Mouse (Mus musculus): ENCODE measurements around the gene Tnxb. TPM values are rescaled to one million over a fixed set of nuclear protein-coding genes. Genes with fewer than 3 reads are reported as not detected.
A peak's percentile ranks its signal among the peaks of the same experiment; 100 is the strongest.

Tnxb gene
- polyA plus RNA-seq, 1 experiment from 2014 or later = 0.26 TPM

- peaks cover 18% of the 10 kb centered on the region; the same call in 1 of the 2 replicates for H3K4me1 ChIP-seq (replicated peaks; ENCODE audit: insufficient read depth, low read length)
- TF ChIP-seq CTCF (IDR thresholded peaks at IDR 0.05; ENCODE audit: low read depth) = no peak
- no peak overlapping the region for H3K27ac ChIP-seq
- no peak overlapping the region for H3K4me3 ChIP-seq (replicated peaks; ENCODE audit: low read depth, low read length)
- no peaks in the 10 kb centered on the region for H3K36me3 ChIP-seq (ENCODE audit: insufficient read depth, low read length)
- ATAC-seq (replicated peaks; ENCODE audit: low FRiP score, low read depth) (no peak), DNase-seq (ENCODE audit: low spot score) (no peak)
- H3K9me3 ChIP-seq (replicated peaks; ENCODE audit: low read length) = no peaks in the 10 kb centered on the region
- no peak overlapping the region for H3K9ac ChIP-seq (ENCODE audit: low read depth, low read length)
- H3K27me3 ChIP-seq (ENCODE audit: insufficient read depth, low read length) = no peaks in the 10 kb centered on the region; the same call in 1 of the 2 replicates
- WGBS = 75% methylated on average over 7 of the region's 7 CpGs
- no peak overlapping the region for H3K4me2 ChIP-seq (ENCODE audit: low read length)
Observed at GRCm38 (mm10) chr17:34664472-34664871, 5.9 kb upstream of the Tnxb start.

- ATAC-seq (replicated peaks; ENCODE audit: low FRiP score, low read depth) (peak; percentile 33; the same call in 1 of the 2 replicates), DNase-seq (ENCODE audit: low spot score) (peak; percentile 43)
- H3K27ac ChIP-seq = no peak overlapping the region
Observed at GRCm38 (mm10) chr17:34671151-34672066, 1.1 kb downstream of the Tnxb start.

GRCm38 (mm10) chr17:34672246-34672792 is 2.0 kb downstream of the Tnxb start:
- no peak for ATAC-seq (replicated peaks; ENCODE audit: low FRiP score, low read depth)
- no peak overlapping the region for H3K27ac ChIP-seq
- no peak for DNase-seq (ENCODE audit: low spot score)
- no peaks in the 10 kb centered on the region for H3K9me3 ChIP-seq (replicated peaks; ENCODE audit: low read length)
- H3K4me2 ChIP-seq (ENCODE audit: low read length) = peak overlapping the region; percentile 50
- no peaks in the 10 kb centered on the region for H3K36me3 ChIP-seq (ENCODE audit: insufficient read depth, low read length)
- TF ChIP-seq CTCF (IDR thresholded peaks at IDR 0.05; ENCODE audit: low read depth) = no peak
- H3K9ac ChIP-seq (ENCODE audit: low read depth, low read length) = no peak overlapping the region
- 37% methylated on average over 49 of the region's 49 CpGs for WGBS
- H3K27me3 ChIP-seq (ENCODE audit: insufficient read depth, low read length) = peaks cover 32% of the 10 kb centered on the region
- peaks cover 13% of the 10 kb centered on the region; the same call in 1 of the 2 replicates for H3K4me1 ChIP-seq (replicated peaks; ENCODE audit: insufficient read depth, low read length)
- peak overlapping the region; percentile 29 for H3K4me3 ChIP-seq (replicated peaks; ENCODE audit: low read depth, low read length)

More at GRCm38 (mm10) chr17:34671151-34672066, 1.1 kb downstream of the Tnxb start:
- Histone ChIP-seq H3K36me3 (ENCODE audit: insufficient read depth, low read length) (no peaks in the 10 kb centered on the region), H3K27me3 (ENCODE audit: insufficient read depth, low read length) (peaks cover 32% of the 10 kb centered on the region), H3K9ac (ENCODE audit: low read depth, low read length) (no peak overlapping the region), H3K9me3 (replicated peaks; ENCODE audit: low read length) (no peaks in the 10 kb centered on the region), H3K4me1 (replicated peaks; ENCODE audit: insufficient read depth, low read length) (peaks cover 13% of the 10 kb centered on the region; the same call in 1 of the 2 replicates), H3K4me3 (replicated peaks; ENCODE audit: low read depth, low read length) (peak overlapping the region; percentile 29), H3K4me2 (ENCODE audit: low read length) (peak overlapping the region; percentile 50)
- TF ChIP-seq CTCF (IDR thresholded peaks at IDR 0.05; ENCODE audit: low read depth) = peak; percentile 42
- WGBS = 10% methylated on average over 93 of the region's 93 CpGs

- Histone ChIP-seq H3K4me3 (replicated peaks; ENCODE audit: low read depth, low read length) (no peak overlapping the region), H3K4me1 (replicated peaks; ENCODE audit: insufficient read depth, low read length) (peaks cover 13% of the 10 kb centered on the region; the same call in 1 of the 2 replicates), H3K9me3 (replicated peaks; ENCODE audit: low read length) (no peaks in the 10 kb centered on the region), H3K27ac (no peak overlapping the region), H3K27me3 (ENCODE audit: insufficient read depth, low read length) (peaks cover 33% of the 10 kb centered on the region), H3K4me2 (ENCODE audit: low read length) (no peak overlapping the region), H3K36me3 (ENCODE audit: insufficient read depth, low read length) (no peaks in the 10 kb centered on the region), H3K9ac (ENCODE audit: low read depth, low read length) (no peak overlapping the region)
- 86% methylated on average over 7 of the region's 7 CpGs for WGBS
- no peak for ATAC-seq (replicated peaks; ENCODE audit: low FRiP score, low read depth)
- no peak for TF ChIP-seq CTCF (IDR thresholded peaks at IDR 0.05; ENCODE audit: low read depth)
- DNase-seq (ENCODE audit: low spot score) = no peak
Observed at GRCm38 (mm10) chr17:34673139-34673538, 2.8 kb downstream of the Tnxb start.

GRCm38 (mm10) chr17:34674524-34675204 is 4.3 kb downstream of the Tnxb start:
- Histone ChIP-seq H3K27ac (no peak overlapping the region), H3K36me3 (ENCODE audit: insufficient read depth, low read length) (no peaks in the 10 kb centered on the region), H3K9me3 (replicated peaks; ENCODE audit: low read length) (no peaks in the 10 kb centered on the region), H3K4me1 (replicated peaks; ENCODE audit: insufficient read depth, low read length) (peaks cover 13% of the 10 kb centered on the region; the same call in 1 of the 2 replicates), H3K4me2 (ENCODE audit: low read length) (no peak overlapping the region), H3K9ac (ENCODE audit: low read depth, low read length) (no peak overlapping the region), H3K27me3 (ENCODE audit: insufficient read depth, low read length) (peaks cover 36% of the 10 kb centered on the region), H3K4me3 (replicated peaks; ENCODE audit: low read depth, low read length) (no peak overlapping the region)
- WGBS = 59% methylated on average over 11 of the region's 11 CpGs
- DNase-seq (ENCODE audit: low spot score) (no peak), ATAC-seq (replicated peaks; ENCODE audit: low FRiP score, low read depth) (no peak)
- TF ChIP-seq CTCF (IDR thresholded peaks at IDR 0.05; ENCODE audit: low read depth) = no peak

Measured in kidney, postnatal 0 days (tissue).